Comparison of ENCODE assay signal across 8 mouse cellular contexts in genomic region chr11:120255038-120255437, GRCm38 (mm10). TPM values are rescaled to one million over a fixed set of nuclear protein-coding genes. Genes with fewer than 3 reads are reported as not detected.
A peak's percentile ranks its signal among the peaks of the same experiment; 100 is the strongest.
DNase-seq lines count a peak whose midpoint lies in the region; ATAC-seq and TF ChIP-seq lines count a peak whose summit lies in the region.

No protein-coding gene starts in this region.

- no peak for TF ChIP-seq CTCF in spleen, adult 2 months (IDR thresholded peaks at IDR 0.05; ENCODE audit: extremely low read depth, insufficient read depth, insufficient read length, insufficient replicate concordance)
- TF ChIP-seq CTCF in embryonic fibroblast, embryonic 13.5 days (IDR thresholded peaks at IDR 0.05; ENCODE audit: borderline replicate concordance, insufficient read depth, low read length), result no peak
- no peak for TF ChIP-seq CTCF in kidney, postnatal 0 days (IDR thresholded peaks at IDR 0.05; ENCODE audit: low read depth)

- H3K4me3 ChIP-seq in spleen, adult 2 months (ENCODE audit: extremely low read depth, insufficient read depth, insufficient read length), result no peak overlapping the region
- no peak overlapping the region for H3K4me3 ChIP-seq in embryonic fibroblast, embryonic 13.5 days (ENCODE audit: insufficient read depth, low read length)
- H3K4me3 ChIP-seq in heart, embryonic 14.5 days (ENCODE audit: control insufficient read depth in 1 of 2, insufficient read depth in 1 of 2, low read depth in 1 of 2, low read length in 2 of 2), result no peak overlapping the region
- H3K4me3 ChIP-seq in kidney, postnatal 0 days (replicated peaks; ENCODE audit: low read depth, low read length), result no peak overlapping the region

- H3K4me1 ChIP-seq in spleen, adult 2 months (ENCODE audit: control insufficient read depth, insufficient read depth, insufficient read length), result no peaks in the 10 kb centered on the region; the same call in 1 of the 2 replicates
- H3K4me1 ChIP-seq in embryonic fibroblast, embryonic 13.5 days (ENCODE audit: control insufficient read depth, insufficient read depth, low read length), result peaks cover 50% of the 10 kb centered on the region
- peaks cover 71 to 85% of the 10 kb centered on the region in 2 experiments for H3K4me1 ChIP-seq in heart, embryonic 14.5 days (ENCODE audit: control insufficient read depth in 2 of 2, insufficient read depth in 2 of 2, low read length in 2 of 2)
- peaks cover 67% of the 10 kb centered on the region for H3K4me1 ChIP-seq in kidney, postnatal 0 days (replicated peaks; ENCODE audit: insufficient read depth, low read length)

- H3K36me3 ChIP-seq in spleen, adult 2 months (ENCODE audit: control insufficient read depth, insufficient read depth, low read length), result no peaks in the 10 kb centered on the region
- H3K36me3 ChIP-seq in heart, embryonic 14.5 days (ENCODE audit: control insufficient read depth, insufficient read depth, low read length), result no peaks in the 10 kb centered on the region
- H3K36me3 ChIP-seq in kidney, postnatal 0 days (ENCODE audit: insufficient read depth, low read length), result no peaks in the 10 kb centered on the region

- no peak for TF ChIP-seq POLR2A in spleen, adult 2 months (IDR thresholded peaks at IDR 0.05; ENCODE audit: low read depth, low read length)
- no peak for TF ChIP-seq POLR2A in embryonic fibroblast, embryonic 13.5 days (IDR thresholded peaks at IDR 0.05; ENCODE audit: low read depth, low read length)

- peak overlapping the region; percentile 27; the same call in 1 of the 2 replicates for H3K9ac ChIP-seq in heart, embryonic 14.5 days (ENCODE audit: low read length)
- no peak overlapping the region for H3K9ac ChIP-seq in kidney, postnatal 0 days (ENCODE audit: low read depth, low read length)

- no peak for DNase-seq in spleen, adult 2 months (ENCODE audit: low read depth in 1 of 2, low spot score in 2 of 2)
- DNase-seq in spleen, postnatal 4 days (ENCODE audit: low spot score in 2 of 2), result no peak
- DNase-seq in kidney, postnatal 0 days (ENCODE audit: low spot score), result peak; percentile 50
- DNase-seq in lung, postnatal 14 days, result peak; percentile 88
- no peak for DNase-seq in thymus, postnatal 25 days

- ATAC-seq in heart, embryonic 14.5 days (ENCODE audit: insufficient number of reproducible peaks, insufficient read depth, low FRiP score, low read depth), result peak; percentile 54; the same call in 1 of the 2 replicates
- no peak for ATAC-seq in kidney, postnatal 0 days (replicated peaks; ENCODE audit: low FRiP score, low read depth)
- ATAC-seq in CD4-positive, CD25-positive, alpha-beta regulatory T cell, adult 4 months, result no peak

- H3K4me2 ChIP-seq in heart, embryonic 14.5 days (ENCODE audit: low read length), result peak overlapping the region; percentile 19; the same call in 1 of the 2 replicates
- no peak overlapping the region for H3K4me2 ChIP-seq in kidney, postnatal 0 days (ENCODE audit: low read length)

- H3K9me3 ChIP-seq in heart, embryonic 14.5 days (ENCODE audit: control insufficient read depth, low read length), result no peaks in the 10 kb centered on the region
- no peaks in the 10 kb centered on the region for H3K9me3 ChIP-seq in kidney, postnatal 0 days (replicated peaks; ENCODE audit: low read length)

- no peaks in the 10 kb centered on the region for H3K27me3 ChIP-seq in spleen, adult 2 months (ENCODE audit: control insufficient read depth, insufficient read depth, low read length)
- H3K27me3 ChIP-seq in heart, embryonic 14.5 days (ENCODE audit: control insufficient read depth, insufficient read depth, low read length), result no peaks in the 10 kb centered on the region
- no peaks in the 10 kb centered on the region for H3K27me3 ChIP-seq in kidney, postnatal 0 days (ENCODE audit: insufficient read depth, low read length)

- 90% methylated on average over 6 of the region's 6 CpGs for WGBS in spleen, adult 2 months
- 29% methylated on average over 6 of the region's 6 CpGs for WGBS in heart, embryonic 14.5 days
- 48% methylated on average over 6 of the region's 6 CpGs for WGBS in kidney, postnatal 0 days

- peak overlapping the region; percentile 35; the same call in 1 of the 2 replicates for H3K27ac ChIP-seq in spleen, adult 2 months (ENCODE audit: insufficient read depth, low read length)
- H3K27ac ChIP-seq in embryonic fibroblast, embryonic 13.5 days (ENCODE audit: insufficient read depth, low read length), result peak overlapping the region; percentile 48
- H3K27ac ChIP-seq in heart, embryonic 14.5 days (replicated peaks in 1 of 2; ENCODE audit: control insufficient read depth in 1 of 2, insufficient read depth in 1 of 2, low read depth in 2 of 2, low read length in 2 of 2), result peak overlapping the region; percentile 38 to 81
- H3K27ac ChIP-seq in kidney, postnatal 0 days, result no peak overlapping the region

RNA-seq across cellular contexts. Expression of gene Bahcc1, which starts 22.3 kb away (rescaled TPM):
- 3.6 and 4.0 TPM in 2 replicates for polyA plus RNA-seq in spleen, adult 2 months (2012; rRNA removed)
- polyA plus RNA-seq in embryonic fibroblast, embryonic 13.5 days (2011; ENCODE audit: insufficient read length, low read depth, missing spikeins), result 17.9 and 18.6 TPM in 2 replicates
- 8.8 and 9.1 TPM in 2 replicates for polyA plus RNA-seq in heart, embryonic 14.5 days (2014; fragmentation: Nextera tagmentation; extraction: Ambion mirVana)
- polyA plus RNA-seq in kidney, postnatal 0 days (2015; fragmentation: Nextera tagmentation; extraction: Ambion mirVana), result 8.2 and 8.6 TPM in 2 replicates
- polyA plus RNA-seq in CD4-positive, CD25-positive, alpha-beta regulatory T cell, adult 4 months (2017; shearing (Covaris generic)), result not detected

Comparison
In these comparisons a context has a peak if more than half of its experiments do, and no peak if none do; other contexts are left out.
1. DNase-seq: peak in kidney, postnatal 0 days (single experiment) and lung, postnatal 14 days (single experiment); none in spleen, adult 2 months (0 of 2), spleen, postnatal 4 days (0 of 2) and thymus, postnatal 25 days (single experiment).